23 mouse cellular contexts compared by ENCODE assay signal in genomic region chr8:94794782-94795181, GRCm38 (mm10). TPM values are rescaled to one million over a fixed set of nuclear protein-coding genes. Genes with fewer than 3 reads are reported as not detected.
DNase-seq lines count a peak whose midpoint lies in the region; ATAC-seq and TF ChIP-seq lines count a peak whose summit lies in the region.
"Had no signal": no experiment of that assay in that cellular context is flagged by ENCODE, and none has a peak within 500 bp of the region (broad histone marks: within the 10 kb centered on the region; RNA-seq: fewer than 3 reads in every experiment).

No protein-coding gene starts in this region.

- no peak overlapping the region for H3K4me3 ChIP-seq in layer of hippocampus, adult 2 months
- no peak overlapping the region for H3K4me3 ChIP-seq in CH12.LX (replicated peaks in 1 of 3; ENCODE audit: low read depth in 2 of 3, low read length in 2 of 3, poor library complexity in 1 of 3)
- no peak overlapping the region for H3K4me3 ChIP-seq in liver, embryonic 16.5 days (ENCODE audit: low read depth, low read length)
- H3K4me3 ChIP-seq: embryonic facial prominence, embryonic 15.5 days; midbrain, embryonic 10.5 days had no signal

- TF ChIP-seq EP300 in CH12.LX (IDR thresholded peaks at IDR 0.05; ENCODE audit: low read length) = no peak

- no peak overlapping the region for H3K9ac ChIP-seq in CH12.LX (ENCODE audit: insufficient read depth, low read depth)
- no peak overlapping the region for H3K9ac ChIP-seq in liver, embryonic 16.5 days (ENCODE audit: low read depth, low read length)
- H3K9ac ChIP-seq: embryonic facial prominence, embryonic 15.5 days; hindbrain, embryonic 14.5 days had no signal

- in situ Hi-C loops in CH12.LX (cut with MboI; ENCODE audit: low pct_ligation_motif_present, low pct_unique_long_range_greater_than_20kb, low sequenced_read_pairs) = no loop called here

- H3K9me3 ChIP-seq in CH12.LX (replicated peaks; ENCODE audit: low read length) = no peaks in the 10 kb centered on the region
- H3K9me3 ChIP-seq in liver, embryonic 16.5 days (replicated peaks; ENCODE audit: control insufficient read depth, low read length) = no peaks in the 10 kb centered on the region
- H3K9me3 ChIP-seq: embryonic facial prominence, embryonic 15.5 days; midbrain, embryonic 10.5 days had no signal

- no peaks in the 10 kb centered on the region for H3K36me3 ChIP-seq in CH12.LX (replicated peaks in 1 of 2; ENCODE audit: control insufficient read depth in 1 of 2, insufficient read depth in 1 of 2, low read length in 1 of 2)
- H3K36me3 ChIP-seq in liver, embryonic 16.5 days (ENCODE audit: control insufficient read depth, insufficient read depth) = no peaks in the 10 kb centered on the region
- H3K36me3 ChIP-seq: embryonic facial prominence, embryonic 15.5 days; midbrain, embryonic 10.5 days had no signal

- dilution Hi-C loops in CH12.LX (cut with MboI; ENCODE audit: extremely low pct_ligation_motif_present, extremely low pct_unique_long_range_greater_than_20kb, low sequenced_read_pairs) = no loop called here

- H3K27me3 ChIP-seq in CH12.LX (replicated peaks) = no peaks in the 10 kb centered on the region
- no peaks in the 10 kb centered on the region for H3K27me3 ChIP-seq in liver, embryonic 16.5 days (ENCODE audit: control insufficient read depth, insufficient read depth, low read depth, low read length)
- H3K27me3 ChIP-seq: embryonic facial prominence, embryonic 15.5 days had no signal

- TF ChIP-seq RAD21 in CH12.LX (IDR thresholded peaks at IDR 0.05; ENCODE audit: low read depth, low read length) = peak; percentile 36

- no peak overlapping the region for H3K27ac ChIP-seq in layer of hippocampus, adult 2 months
- no peak overlapping the region for H3K27ac ChIP-seq in CH12.LX (ENCODE audit: insufficient read depth, low read depth)
- no peak overlapping the region for H3K27ac ChIP-seq in liver, embryonic 16.5 days (ENCODE audit: low read length)
- H3K27ac ChIP-seq: embryonic facial prominence, embryonic 15.5 days; hindbrain, embryonic 14.5 days; midbrain, embryonic 10.5 days had no signal

- DNase-seq in layer of hippocampus, adult 2 months (ENCODE audit: low spot score in 2 of 2) = no peak
- DNase-seq in layer of hippocampus, postnatal 36 days = no peak
- DNase-seq in CH12.LX (ENCODE audit: extremely low read depth) = no peak
- peak; percentile 30 for DNase-seq in c-Kit-negative CD71-positive TER-119-positive erythroid progenitor cells, embryonic 14.5 days (ENCODE audit: low read depth, low spot score)
- no peak for DNase-seq in adrenal gland, adult 2 months
- no peak for DNase-seq in spleen, postnatal 4 days (ENCODE audit: low spot score in 2 of 2)
- DNase-seq: cerebellum, postnatal 10 days; heart, adult 11 months; heart, postnatal 36 days; left cerebral cortex, postnatal 4 days; lung, postnatal 4 days had no signal

- ATAC-seq in liver, embryonic 16.5 days (ENCODE audit: low read depth) = peak; percentile 54

- peak; percentile 34; the same call in 1 of the 2 replicates for TF ChIP-seq CTCF in layer of hippocampus, adult 2 months (conservative IDR thresholded peaks at IDR 0.05)
- peak in 1 of 2 experiments; percentile 50; a peak in 2 of 4 replicates for TF ChIP-seq CTCF in CH12.LX (conservative IDR thresholded peaks at IDR 0.05 in 1 of 2, IDR thresholded peaks at IDR 0.05 in 1 of 2; ENCODE audit: low read depth in 2 of 2, low read length in 2 of 2)

- no peak for TF ChIP-seq POLR2A in CH12.LX (IDR thresholded peaks at IDR 0.05; ENCODE audit: low read depth, low read length)

- no peak overlapping the region for H3K4me2 ChIP-seq in CH12.LX (ENCODE audit: insufficient read depth, low read depth, poor library complexity, severe bottlenecking)
- H3K4me2 ChIP-seq in liver, embryonic 16.5 days (ENCODE audit: low read depth, low read length) = no peak overlapping the region
- H3K4me2 ChIP-seq: embryonic facial prominence, embryonic 15.5 days; hindbrain, embryonic 14.5 days had no signal

- WGBS in liver, embryonic 16.5 days (ENCODE audit: insufficient replicate concordance) = 76% methylated on average over 2 of the region's 2 CpGs

- H3K79me2 ChIP-seq in CH12.LX (replicated peaks; ENCODE audit: control insufficient read depth, extremely low read depth, insufficient read depth, poor library complexity, severe bottlenecking) = no peaks in the 10 kb centered on the region

- H3K4me1 ChIP-seq in CH12.LX (ENCODE audit: control insufficient read depth in 1 of 2, insufficient read depth in 2 of 2) = peaks cover 0 to 2% of the 10 kb centered on the region in 2 experiments; a peak in 1 of 4 replicates
- peaks cover 10% of the 10 kb centered on the region for H3K4me1 ChIP-seq in liver, embryonic 16.5 days (ENCODE audit: control insufficient read depth, low read depth, low read length)
- H3K4me1 ChIP-seq: embryonic facial prominence, embryonic 15.5 days had no signal

TF ChIP-seq in CH12.LX, 34 proteins besides CTCF, POLR2A, EP300 and RAD21:
- TF ChIP-seq SMC3 (IDR thresholded peaks at IDR 0.05; ENCODE audit: low read depth, low read length) = peak; percentile 35
- TF ChIP-seq ZKSCAN1 (IDR thresholded peaks at IDR 0.05; ENCODE audit: borderline replicate concordance, low read depth, low read length) = no peak

RNA-seq across cellular contexts. Expression of gene Ccl17, which starts 15.5 kb away (rescaled TPM):
- 1 to 10 TPM; 3.4 to 6.0 TPM for total RNA-seq in layer of hippocampus, adult 2 months (2021)
- total RNA-seq in layer of hippocampus, postnatal 36 days (2021) = 1 to 10 TPM; 3.7 to 4.3 TPM
- total RNA-seq in CH12.LX (2012; rRNA removed) = 2.1 and 2.2 TPM in 2 replicates
- total RNA-seq in CH12.LX (2014; rRNA removed) = 2.5 and 2.6 TPM in 2 replicates
- polyA plus RNA-seq in CH12.LX (2012; ENCODE audit: insufficient read length, low read depth) = 1.3 and 2.5 TPM in 2 replicates
- not detected in 2 replicates for polyA plus RNA-seq in liver, embryonic 16.5 days (2015; fragmentation: Nextera tagmentation; extraction: Ambion mirVana)
- 1 to 10 TPM in 1 of 2 experiments, not detected in 1; 1.7 TPM for total RNA-seq in adrenal gland, adult 2 months (2021)
- polyA plus RNA-seq in adrenal gland, adult 2 months (2012; rRNA removed) = 0.36 TPM in 1 of 2 replicates, not detected in the other
- total RNA-seq: heart, postnatal 36 days; liver, adult 2 months; MEL had no signal
- polyA plus RNA-seq: embryonic facial prominence, embryonic 15.5 days; forebrain, embryonic 11.5 days; intestine, embryonic 14.5 days; midbrain, embryonic 10.5 days had no signal

RNA-seq across cellular contexts. Expression of gene Cx3cl1, which starts 23.0 kb away (rescaled TPM):
- total RNA-seq in layer of hippocampus, adult 2 months (2021) = 100 to 1,000 TPM; 396 to 397 TPM
- 100 to 1,000 TPM; 425 TPM for total RNA-seq in layer of hippocampus, postnatal 36 days (2021)
- 2.5 and 3.7 TPM in 2 replicates for total RNA-seq in CH12.LX (2012; rRNA removed)
- 0.19 TPM in 1 of 2 replicates, not detected in the other for total RNA-seq in CH12.LX (2014; rRNA removed)
- 4.2 and 4.6 TPM in 2 replicates for polyA plus RNA-seq in CH12.LX (2012; ENCODE audit: insufficient read length, low read depth)
- 0.47 and 0.71 TPM in 2 replicates for polyA plus RNA-seq in liver, embryonic 16.5 days (2015; fragmentation: Nextera tagmentation; extraction: Ambion mirVana)
- 10 to 100 TPM; 29.3 to 48.2 TPM for total RNA-seq in adrenal gland, adult 2 months (2021)
- polyA plus RNA-seq in adrenal gland, adult 2 months (2012; rRNA removed) = 116 and 153 TPM in 2 replicates
- total RNA-seq: MEL had no signal

RNA-seq across cellular contexts. Expression of gene Coq9, which starts 43.3 kb away (rescaled TPM):
- 10 to 100 TPM; 78.2 to 83.7 TPM for total RNA-seq in layer of hippocampus, adult 2 months (2021)
- total RNA-seq in layer of hippocampus, postnatal 36 days (2021) = 10 to 100 TPM; 84.8 to 86.5 TPM
- total RNA-seq in CH12.LX (2012; rRNA removed) (68.5 and 82.2 TPM in 2 replicates), CH12.LX (2014; rRNA removed) (44.2 and 48.5 TPM in 2 replicates)
- polyA plus RNA-seq in CH12.LX (2012; ENCODE audit: insufficient read length, low read depth) = 68.8 and 97.0 TPM in 2 replicates
- 55.3 and 61.8 TPM in 2 replicates for polyA plus RNA-seq in liver, embryonic 16.5 days (2015; fragmentation: Nextera tagmentation; extraction: Ambion mirVana)
- 100 to 1,000 TPM; 186 to 208 TPM for total RNA-seq in adrenal gland, adult 2 months (2021)
- polyA plus RNA-seq in adrenal gland, adult 2 months (2012; rRNA removed) = 538 and 543 TPM in 2 replicates

RNA-seq across cellular contexts. Expression of gene Ciapin1, which starts 43.4 kb away (rescaled TPM):
- total RNA-seq in layer of hippocampus, adult 2 months (2021) = 10 to 100 TPM; 60.9 to 67.2 TPM
- 10 to 100 TPM; 71.9 to 73.9 TPM for total RNA-seq in layer of hippocampus, postnatal 36 days (2021)
- total RNA-seq in CH12.LX (2012; rRNA removed) (83.1 and 99.8 TPM in 2 replicates), CH12.LX (2014; rRNA removed) (89.4 and 97.1 TPM in 2 replicates)
- 139 and 189 TPM in 2 replicates for polyA plus RNA-seq in CH12.LX (2012; ENCODE audit: insufficient read length, low read depth)
- polyA plus RNA-seq in liver, embryonic 16.5 days (2015; fragmentation: Nextera tagmentation; extraction: Ambion mirVana) = 37.5 TPM in 2 replicates
- 100 to 1,000 TPM in 1 of 2 experiments, 10 to 100 TPM in 1; 81.5 to 123 TPM for total RNA-seq in adrenal gland, adult 2 months (2021)
- 118 and 146 TPM in 2 replicates for polyA plus RNA-seq in adrenal gland, adult 2 months (2012; rRNA removed)

RNA-seq across cellular contexts. Expression of gene Ccl22, which starts 49.4 kb away (rescaled TPM):
- total RNA-seq in layer of hippocampus, adult 2 months (2021) = under 1 TPM in 1 of 2 experiments, not detected in 1; 0.37 TPM
- total RNA-seq in layer of hippocampus, postnatal 36 days (2021) = not detected
- total RNA-seq in CH12.LX (2012; rRNA removed) = 1,648 and 3,114 TPM in 2 replicates
- total RNA-seq in CH12.LX (2014; rRNA removed) = 1,111 and 1,396 TPM in 2 replicates
- polyA plus RNA-seq in CH12.LX (2012; ENCODE audit: insufficient read length, low read depth) = 4,019 and 4,546 TPM in 2 replicates
- 0.27 and 0.37 TPM in 2 replicates for polyA plus RNA-seq in liver, embryonic 16.5 days (2015; fragmentation: Nextera tagmentation; extraction: Ambion mirVana)
- not detected for total RNA-seq in adrenal gland, adult 2 months (2021)
- polyA plus RNA-seq in adrenal gland, adult 2 months (2012; rRNA removed) = 0.44 and 0.55 TPM in 2 replicates
- total RNA-seq: gastrocnemius, adult 8-10 months; heart, postnatal 36 days; left cerebral cortex, postnatal 4 days; MEL; midbrain, postnatal 0 days had no signal
- polyA plus RNA-seq: embryonic facial prominence, embryonic 15.5 days; forebrain, embryonic 11.5 days; heart, embryonic 14.5 days; hindbrain, embryonic 14.5 days; intestine, embryonic 14.5 days; kidney, embryonic 16.5 days; midbrain, embryonic 10.5 days; midbrain, postnatal 0 days had no signal

Comparison
In these comparisons a context has a peak if more than half of its experiments do, and no peak if none do; other contexts are left out.
1. RNA of gene Cx3cl1, which starts 23.0 kb away (total RNA-seq): 425 TPM in layer of hippocampus, postnatal 36 days and 396 to 397 TPM in layer of hippocampus, adult 2 months; 29.3 to 48.2 TPM in adrenal gland, adult 2 months and 0.19 to 3.7 TPM in CH12.LX; every median in the first group is over 4 times any median in the second.